Mouse (Mus musculus) left cerebral cortex, adult 6 months (tissue): ENCODE measurements around the gene Tbc1d7. TPM values are rescaled to one million over a fixed set of nuclear protein-coding genes. Genes with fewer than 3 reads are reported as not detected.

Experiments
- long read RNA-seq, 2 experiments: library from polyadenylated mRNA; unstranded; transcript quantifications; one replicate each; pipeline ENCODE4 v2.0.0; 2019 to 2020
- polyA plus RNA-seq: library from polyadenylated mRNA; unstranded; fragments of <200 nt; fragmentation: Nextera tagmentation; gene quantifications from 2 replicates; pipeline ENCODE4 v1.2.3, GENCODE M21; 2021

The Tbc1d7 gene
- 43.0 and 53.1 TPM in 2 replicates for polyA plus RNA-seq
- long read RNA-seq, experiment 1, transcript Tbc1d7-202 (8 exons, 1,246 nt) = major isoform, 25 of 45 reads
- long read RNA-seq, experiment 1, transcript Tbc1d7-201 (8 exons, 1,239 nt) = minor isoform, 12 of 45 reads
- long read RNA-seq, experiment 1, partial matches to known transcripts = 2 of 45 reads
- long read RNA-seq, experiment 1, other reads (novel, unspliced or antisense) = 2 of 45 reads
- long read RNA-seq, experiment 2, transcript Tbc1d7-201 (8 exons, 1,239 nt) = minor isoform, 13 of 45 reads
- long read RNA-seq, experiment 2, transcript Tbc1d7-202 (8 exons, 1,246 nt) = major isoform, 24 of 45 reads
- long read RNA-seq, experiment 2, partial matches to known transcripts = 5 of 45 reads
- long read RNA-seq, experiment 2, other reads (novel, unspliced or antisense) = 3 of 45 reads

GRCm38 (mm10) chr13:43171020-43171710, at the start of gene Tbc1d7:
Gene Tbc1d7, minus strand, starts transcription at chr13:43171501.

Other genes with a start within 250 kb of the Tbc1d7 start
- 5.0 and 7.6 TPM in 2 replicates for gene Gfod1, start 132.7 kb upstream of the Tbc1d7 start, polyA plus RNA-seq
- gene Sirt5, start 194.0 kb upstream of the Tbc1d7 start, polyA plus RNA-seq = 20.0 and 23.1 TPM in 2 replicates
- gene Nol7, start 226.9 kb upstream of the Tbc1d7 start, polyA plus RNA-seq = 205 and 226 TPM in 2 replicates